Mouse (Mus musculus): ENCODE measurements around the gene Ankrd33. TPM values are rescaled to one million over a fixed set of nuclear protein-coding genes. Genes with fewer than 3 reads are reported as not detected.

Ankrd33 gene
- polyA plus RNA-seq, 1 experiment from 2014 or later = not detected

- Histone ChIP-seq H3K27ac (ENCODE audit: low read depth, low read length) (no peak overlapping the region), H3K4me1 (replicated peaks; ENCODE audit: control insufficient read depth, insufficient read depth, low read length) (peaks cover 13% of the 10 kb centered on the region)
- no peak for DNase-seq (ENCODE audit: low spot score)
Observed at GRCm38 (mm10) chr15:101092829-101093648, 22.5 kb upstream of the Ankrd33 start.

DNA sequence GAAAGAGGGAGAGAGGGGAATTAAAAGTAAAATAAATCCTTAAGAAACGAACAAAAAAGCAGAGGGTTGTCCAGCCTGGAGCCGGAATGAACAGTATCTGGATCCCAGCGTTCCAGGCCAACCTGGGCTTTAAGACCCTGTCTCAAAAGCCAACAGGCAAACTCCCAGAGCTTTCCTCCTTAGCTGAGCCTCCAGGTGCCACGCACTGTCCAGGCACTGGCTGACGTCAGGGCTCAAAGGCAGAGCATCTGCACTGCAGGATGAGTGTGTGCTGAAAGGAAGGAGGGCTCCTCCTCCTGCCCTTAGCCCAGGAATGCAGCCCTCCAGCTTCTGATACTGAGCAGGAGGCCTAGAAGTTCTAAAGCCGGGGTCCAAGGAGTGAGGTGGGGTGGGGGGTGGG, 21.6 kb upstream of the Ankrd33 start:
- no peak for ATAC-seq (replicated peaks; ENCODE audit: low FRiP score)
- Histone ChIP-seq H3K9me3 (ENCODE audit: control insufficient read depth, low read length) (no peaks in the 10 kb centered on the region), H3K9ac (ENCODE audit: low read depth, low read length) (no peak overlapping the region), H3K4me2 (no peak overlapping the region), H3K4me1 (replicated peaks; ENCODE audit: control insufficient read depth, insufficient read depth, low read length) (peaks cover 13% of the 10 kb centered on the region), H3K36me3 (ENCODE audit: control insufficient read depth, insufficient read depth, low read length) (no peaks in the 10 kb centered on the region), H3K27ac (ENCODE audit: low read depth, low read length) (no peak overlapping the region; the same call in 1 of the 2 replicates), H3K4me3 (ENCODE audit: low read depth, low read length) (no peak overlapping the region), H3K27me3 (replicated peaks; ENCODE audit: control insufficient read depth, insufficient read depth, low read length) (peaks cover 15% of the 10 kb centered on the region; the same call in 1 of the 2 replicates)
- DNase-seq (ENCODE audit: low spot score) = no peak
- 57% methylated on average over 6 of the region's 6 CpGs for WGBS

More at GRCm38 (mm10) chr15:101092829-101093648, 22.5 kb upstream of the Ankrd33 start:
- Histone ChIP-seq H3K4me3 (ENCODE audit: low read depth, low read length) (no peak overlapping the region), H3K27me3 (replicated peaks; ENCODE audit: control insufficient read depth, insufficient read depth, low read length) (peaks cover 8% of the 10 kb centered on the region; the same call in 1 of the 2 replicates), H3K9ac (ENCODE audit: low read depth, low read length) (no peak overlapping the region), H3K36me3 (ENCODE audit: control insufficient read depth, insufficient read depth, low read length) (no peaks in the 10 kb centered on the region), H3K4me2 (peak overlapping the region; percentile 33), H3K9me3 (ENCODE audit: control insufficient read depth, low read length) (no peaks in the 10 kb centered on the region)
- ATAC-seq (replicated peaks; ENCODE audit: low FRiP score) = peak; percentile 75
- 26% methylated on average over 25 of the region's 25 CpGs for WGBS

GRCm38 (mm10) chr15:101094979-101095378, 20.6 kb upstream of the Ankrd33 start:
- peaks cover 21% of the 10 kb centered on the region for H3K27me3 ChIP-seq (replicated peaks; ENCODE audit: control insufficient read depth, insufficient read depth, low read length)
- H3K9me3 ChIP-seq (ENCODE audit: control insufficient read depth, low read length) = no peaks in the 10 kb centered on the region
- H3K9ac ChIP-seq (ENCODE audit: low read depth, low read length) = no peak overlapping the region
- DNase-seq (ENCODE audit: low spot score) (no peak), ATAC-seq (replicated peaks; ENCODE audit: low FRiP score) (no peak)
- H3K4me2 ChIP-seq = no peak overlapping the region
- 53% methylated on average over 9 of the region's 9 CpGs for WGBS
- peaks cover 13% of the 10 kb centered on the region for H3K4me1 ChIP-seq (replicated peaks; ENCODE audit: control insufficient read depth, insufficient read depth, low read length)
- no peak overlapping the region for H3K27ac ChIP-seq (ENCODE audit: low read depth, low read length)
- H3K4me3 ChIP-seq (ENCODE audit: low read depth, low read length) = no peak overlapping the region
- no peaks in the 10 kb centered on the region for H3K36me3 ChIP-seq (ENCODE audit: control insufficient read depth, insufficient read depth, low read length)

- DNase-seq (ENCODE audit: low spot score) (no peak), ATAC-seq (replicated peaks; ENCODE audit: low FRiP score) (no peak)
- no peak overlapping the region for H3K9ac ChIP-seq (ENCODE audit: low read depth, low read length)
- no peaks in the 10 kb centered on the region for H3K9me3 ChIP-seq (ENCODE audit: control insufficient read depth, low read length)
- H3K36me3 ChIP-seq (ENCODE audit: control insufficient read depth, insufficient read depth, low read length) = no peaks in the 10 kb centered on the region
- no peak overlapping the region for H3K27ac ChIP-seq (ENCODE audit: low read depth, low read length)
- peaks cover 21% of the 10 kb centered on the region for H3K27me3 ChIP-seq (replicated peaks; ENCODE audit: control insufficient read depth, insufficient read depth, low read length)
- H3K4me1 ChIP-seq (replicated peaks; ENCODE audit: control insufficient read depth, insufficient read depth, low read length) = peaks cover 13% of the 10 kb centered on the region
- H3K4me3 ChIP-seq (ENCODE audit: low read depth, low read length) = no peak overlapping the region
- WGBS = 73% methylated on average over 3 of the region's 3 CpGs
- no peak overlapping the region for H3K4me2 ChIP-seq
Observed at GRCm38 (mm10) chr15:101095392-101095791, 20.2 kb upstream of the Ankrd33 start.

DNA sequence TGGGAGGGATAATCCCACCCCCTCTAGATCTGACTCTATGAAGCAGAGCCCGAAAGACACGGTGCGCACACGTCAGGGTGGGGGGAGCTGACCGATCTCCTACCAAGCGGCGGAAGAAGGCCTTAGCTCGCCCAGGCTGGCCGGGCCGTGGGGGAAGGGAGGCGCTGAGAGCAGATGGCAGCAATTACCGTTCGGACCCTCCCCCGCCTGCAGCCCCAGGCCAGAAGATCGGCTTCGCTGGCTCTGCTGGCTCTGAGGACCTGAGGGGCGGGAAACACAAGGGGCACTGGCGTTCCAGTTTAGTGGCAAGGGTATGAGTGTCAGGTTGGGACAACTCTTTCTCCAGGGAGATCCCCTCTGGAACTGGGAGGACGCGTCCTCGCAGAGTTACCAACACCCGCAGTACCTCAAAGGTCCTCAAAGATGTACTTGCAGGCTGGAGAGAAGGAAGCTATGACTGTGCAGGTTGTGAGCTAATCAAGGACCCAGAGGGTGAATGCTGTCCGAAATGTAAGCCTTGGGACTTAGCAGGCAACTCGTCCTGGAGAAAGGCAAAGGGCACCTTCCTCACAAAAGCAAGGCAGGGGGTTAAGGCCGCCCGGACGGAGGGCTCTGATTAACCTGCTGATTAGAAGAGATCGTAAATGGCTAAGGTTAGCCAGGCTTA, 17.4 kb upstream of the Ankrd33 start:
- Histone ChIP-seq H3K4me2 (peak overlapping the region; percentile 23), H3K36me3 (ENCODE audit: control insufficient read depth, insufficient read depth, low read length) (no peaks in the 10 kb centered on the region), H3K4me3 (ENCODE audit: low read depth, low read length) (no peak overlapping the region), H3K9me3 (ENCODE audit: control insufficient read depth, low read length) (no peaks in the 10 kb centered on the region), H3K27ac (ENCODE audit: low read depth, low read length) (no peak overlapping the region), H3K9ac (ENCODE audit: low read depth, low read length) (no peak overlapping the region), H3K4me1 (replicated peaks; ENCODE audit: control insufficient read depth, insufficient read depth, low read length) (peaks cover 6% of the 10 kb centered on the region; the same call in 1 of the 2 replicates), H3K27me3 (replicated peaks; ENCODE audit: control insufficient read depth, insufficient read depth, low read length) (peaks cover 21% of the 10 kb centered on the region)
- DNase-seq (ENCODE audit: low spot score) (peak; percentile 58), ATAC-seq (replicated peaks; ENCODE audit: low FRiP score) (no peak)
- 5% methylated on average over 28 of the region's 28 CpGs for WGBS

DNA sequence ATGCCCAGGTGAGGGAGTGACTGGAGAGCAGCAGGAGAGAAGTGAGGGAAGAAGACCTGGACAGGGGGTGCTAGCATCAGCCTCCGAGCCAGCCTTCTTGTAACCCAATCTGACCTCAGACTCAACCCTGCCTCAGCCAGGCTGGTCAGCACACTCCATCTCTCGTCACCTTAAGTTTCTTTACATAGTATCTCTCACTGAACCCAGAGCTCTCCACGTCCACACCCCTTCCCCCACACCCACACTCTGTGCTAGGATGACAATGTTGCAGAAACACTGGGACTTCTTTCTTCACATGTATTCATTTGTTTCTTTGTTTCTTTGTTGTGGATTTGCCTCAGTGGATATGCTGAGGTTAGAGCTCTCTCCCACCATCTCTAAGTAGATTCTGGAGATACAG, 14.6 kb upstream of the Ankrd33 start:
- WGBS = 71% methylated on average over 3 of the region's 3 CpGs
- H3K4me1 ChIP-seq (replicated peaks; ENCODE audit: control insufficient read depth, insufficient read depth, low read length) = 0 out of 2 replicates have a peak, but pooled peaks cover 2% of the 10 kb centered on the region
- H3K27me3 ChIP-seq (replicated peaks; ENCODE audit: control insufficient read depth, insufficient read depth, low read length) = peaks cover 20% of the 10 kb centered on the region
- H3K4me3 ChIP-seq (ENCODE audit: low read depth, low read length) = no peak overlapping the region
- no peaks in the 10 kb centered on the region for H3K36me3 ChIP-seq (ENCODE audit: control insufficient read depth, insufficient read depth, low read length)
- H3K27ac ChIP-seq (ENCODE audit: low read depth, low read length) = no peak overlapping the region
- ATAC-seq (replicated peaks; ENCODE audit: low FRiP score) (no peak), DNase-seq (ENCODE audit: low spot score) (no peak)
- no peak overlapping the region for H3K4me2 ChIP-seq
- no peaks in the 10 kb centered on the region for H3K9me3 ChIP-seq (ENCODE audit: control insufficient read depth, low read length)
- H3K9ac ChIP-seq (ENCODE audit: low read depth, low read length) = no peak overlapping the region

GRCm38 (mm10) chr15:101103605-101104304, 11.8 kb upstream of the Ankrd33 start:
- no peak for ATAC-seq (replicated peaks; ENCODE audit: low FRiP score)
- DNase-seq (ENCODE audit: low spot score) = no peak
- Histone ChIP-seq H3K36me3 (ENCODE audit: control insufficient read depth, insufficient read depth, low read length) (no peaks in the 10 kb centered on the region), H3K4me3 (ENCODE audit: low read depth, low read length) (no peak overlapping the region), H3K4me1 (replicated peaks; ENCODE audit: control insufficient read depth, insufficient read depth, low read length) (no peaks in the 10 kb centered on the region), H3K27me3 (replicated peaks; ENCODE audit: control insufficient read depth, insufficient read depth, low read length) (peaks cover 8% of the 10 kb centered on the region), H3K9ac (ENCODE audit: low read depth, low read length) (no peak overlapping the region), H3K27ac (ENCODE audit: low read depth, low read length) (no peak overlapping the region), H3K4me2 (no peak overlapping the region), H3K9me3 (ENCODE audit: control insufficient read depth, low read length) (no peaks in the 10 kb centered on the region)
- 73% methylated on average over 9 of the region's 9 CpGs for WGBS

DNA sequence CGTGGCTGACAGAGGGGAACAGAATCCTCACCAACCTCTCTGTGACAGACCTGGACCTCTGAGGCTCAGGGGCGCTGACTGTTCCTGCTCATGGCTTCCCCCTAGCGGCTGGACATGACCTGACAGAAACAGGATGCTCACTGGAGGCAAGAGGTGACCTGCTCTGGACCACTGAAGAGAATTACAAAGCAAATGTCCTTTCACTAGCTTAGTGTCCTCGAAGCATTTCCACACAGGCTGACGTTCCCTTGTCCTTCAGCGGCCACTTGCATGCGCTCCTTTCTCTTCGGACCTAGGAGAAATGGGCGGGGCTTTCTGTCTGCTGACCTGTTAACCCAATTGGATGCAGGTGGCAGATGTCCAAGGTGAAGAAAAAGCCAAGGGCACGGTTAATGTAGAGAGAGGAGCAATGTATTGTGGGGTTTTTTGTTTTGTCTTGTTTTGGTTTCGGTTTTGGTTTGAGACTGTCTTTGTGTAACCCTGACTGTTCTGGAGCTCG, 10.0 kb upstream of the Ankrd33 start:
- no peaks in the 10 kb centered on the region for H3K4me1 ChIP-seq (replicated peaks; ENCODE audit: control insufficient read depth, insufficient read depth, low read length)
- no peaks in the 10 kb centered on the region for H3K36me3 ChIP-seq (ENCODE audit: control insufficient read depth, insufficient read depth, low read length)
- no peak; the same call in 1 of the 2 replicates for ATAC-seq (replicated peaks; ENCODE audit: low FRiP score)
- no peaks in the 10 kb centered on the region; the same call in 1 of the 2 replicates for H3K27me3 ChIP-seq (replicated peaks; ENCODE audit: control insufficient read depth, insufficient read depth, low read length)
- no peaks in the 10 kb centered on the region for H3K9me3 ChIP-seq (ENCODE audit: control insufficient read depth, low read length)
- no peak overlapping the region for H3K4me3 ChIP-seq (ENCODE audit: low read depth, low read length)
- 16% methylated on average over 12 of the region's 12 CpGs for WGBS
- DNase-seq (ENCODE audit: low spot score) = peak; percentile 63
- H3K27ac ChIP-seq (ENCODE audit: low read depth, low read length) = no peak overlapping the region
- no peak overlapping the region for H3K9ac ChIP-seq (ENCODE audit: low read depth, low read length)
- H3K4me2 ChIP-seq = peak overlapping the region; percentile 11; the same call in 1 of the 2 replicates

Data from liver, embryonic 11.5 days (tissue).